Mouse (Mus musculus) CH12F3 (cell line): Measurements from ENCODE around the gene Olfr523.
"Not testable (repeated sequence)": the region's sequence is repeated elsewhere in the genome, so short reads cannot be mapped to it uniquely, and the experiment has no call there.

Source experiments
- in situ Hi-C: fragments of 300-500 bp; cut with MboI; formaldehyde crosslinking; loops from 2 replicates; pipeline ENCODE4 v1.14.3; 2020; ENCODE audit warnings: low sequenced_read_pairs

Olfr523 gene

GRCm38 (mm10) chr7:140172936-140173335, at the start of gene Olfr523:
TSS of gene Olfr523 (plus strand) at chr7:140173217.
- in situ Hi-C loops: no loop called here

DNA sequence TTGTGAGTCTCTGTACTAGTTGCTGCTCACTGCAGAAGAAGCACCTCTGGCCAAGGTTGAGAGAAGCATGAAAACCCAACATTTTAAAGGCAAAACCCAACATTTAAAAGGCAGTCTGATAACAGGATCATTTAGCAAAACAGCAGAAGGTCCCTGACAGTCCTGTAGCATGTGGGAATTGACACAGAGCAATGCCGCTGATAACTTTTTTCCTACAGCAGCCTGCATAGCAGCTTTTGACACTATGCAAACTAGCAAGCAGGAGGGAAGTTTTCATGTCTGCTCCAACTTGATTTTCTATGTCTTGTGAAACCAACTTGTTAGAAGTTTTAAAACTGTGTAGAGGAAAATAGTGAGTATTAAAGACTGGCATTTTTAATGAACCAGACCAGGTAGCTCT, 48.6 kb upstream of the Olfr523 start:
- in situ Hi-C loops: no loop called here

DNA sequence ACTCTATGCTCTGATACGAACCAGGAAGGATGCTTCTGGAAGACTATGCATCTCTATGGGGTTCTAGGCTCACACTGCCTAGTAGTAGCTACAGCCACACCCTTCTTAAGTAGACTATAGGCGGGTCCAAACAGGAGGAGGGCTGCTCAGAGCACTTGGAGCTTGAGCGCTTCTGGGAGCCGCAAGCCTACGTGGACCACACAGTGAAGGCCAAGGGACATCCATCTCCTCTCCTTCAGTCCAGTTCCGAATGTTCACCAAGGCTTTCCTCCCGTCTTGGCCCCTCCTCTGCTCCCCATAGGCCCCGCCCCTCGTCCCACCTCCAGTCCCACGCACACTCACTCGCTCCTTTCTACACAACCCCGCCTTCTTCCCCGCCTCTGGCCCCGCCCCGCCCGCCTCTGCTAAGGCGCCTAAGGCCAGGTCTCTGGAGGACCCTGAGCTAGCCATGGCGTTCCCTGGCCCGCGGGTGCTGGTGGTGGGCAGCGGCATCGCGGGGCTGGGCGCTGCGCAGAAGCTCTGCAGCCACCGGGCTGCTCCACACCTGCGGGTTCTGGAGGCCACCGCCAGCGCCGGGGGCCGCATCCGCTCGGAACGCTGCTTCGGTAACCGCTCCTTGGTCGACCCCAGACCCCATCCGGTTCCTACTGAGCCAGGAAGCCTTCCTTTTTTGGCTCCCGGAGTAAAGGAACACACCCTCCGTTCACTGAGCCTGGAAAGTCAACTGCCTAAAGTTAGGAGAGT, 47.6 kb upstream of the Olfr523 start:
- in situ Hi-C loops: no loop called here

DNA sequence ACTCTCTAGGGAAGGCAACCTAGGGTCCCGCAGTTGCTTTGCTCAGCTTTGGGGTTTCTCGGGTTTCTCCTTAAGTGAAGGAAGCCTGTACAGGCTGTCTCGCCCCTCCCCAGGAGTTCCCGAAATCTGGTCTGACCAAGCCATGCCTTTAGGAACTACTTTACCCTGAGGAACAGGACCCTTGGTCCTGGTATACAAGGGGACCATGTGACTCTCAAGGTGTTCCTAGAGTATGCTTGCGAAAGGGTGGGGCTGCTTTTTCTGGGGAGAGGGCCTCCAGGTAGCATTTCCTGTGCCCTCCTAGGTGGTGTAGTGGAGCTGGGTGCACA, 47.0 kb upstream of the Olfr523 start:
- in situ Hi-C loops: no loop called here

DNA sequence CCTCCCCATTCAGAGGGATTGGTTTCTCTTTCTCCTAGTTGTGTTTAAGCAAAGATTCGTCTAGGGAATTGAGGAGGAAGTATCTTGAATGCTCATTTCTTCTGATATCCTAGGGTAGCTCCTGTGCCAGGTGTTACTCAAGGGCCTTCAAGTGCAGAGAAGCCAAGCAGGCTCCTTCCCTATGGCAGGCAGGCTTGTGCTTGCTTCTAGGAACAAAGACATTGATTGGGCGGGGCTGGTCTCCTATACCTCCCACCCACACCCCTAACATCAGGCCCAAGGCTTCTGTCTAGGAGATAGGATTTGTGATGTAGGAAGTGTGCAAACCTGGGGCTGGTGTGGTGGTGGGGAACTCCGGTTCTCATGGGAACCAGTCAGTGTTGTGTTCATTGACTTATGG, 46.1 kb upstream of the Olfr523 start:
- in situ Hi-C loops: no loop called here

DNA sequence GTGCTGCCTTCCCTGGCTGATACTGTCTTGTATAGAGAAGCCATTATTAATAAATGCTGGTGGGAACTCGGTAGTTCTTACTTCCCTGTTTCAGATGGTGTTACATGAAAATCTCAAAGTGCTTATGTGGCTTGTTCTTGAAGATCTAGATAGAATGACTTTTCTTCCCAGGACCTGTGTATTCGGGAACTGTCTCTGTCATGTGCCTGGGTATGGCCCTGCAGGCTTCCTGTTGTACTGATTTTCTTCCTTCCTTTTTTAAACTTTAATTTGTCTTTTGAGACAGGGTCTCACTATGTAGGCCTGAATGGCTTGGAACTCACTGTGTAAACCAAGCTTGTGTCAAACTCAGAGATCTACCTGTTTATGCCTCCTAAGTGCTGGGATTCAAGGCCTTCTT, 45.1 kb upstream of the Olfr523 start:
- in situ Hi-C loops: no loop called here

DNA sequence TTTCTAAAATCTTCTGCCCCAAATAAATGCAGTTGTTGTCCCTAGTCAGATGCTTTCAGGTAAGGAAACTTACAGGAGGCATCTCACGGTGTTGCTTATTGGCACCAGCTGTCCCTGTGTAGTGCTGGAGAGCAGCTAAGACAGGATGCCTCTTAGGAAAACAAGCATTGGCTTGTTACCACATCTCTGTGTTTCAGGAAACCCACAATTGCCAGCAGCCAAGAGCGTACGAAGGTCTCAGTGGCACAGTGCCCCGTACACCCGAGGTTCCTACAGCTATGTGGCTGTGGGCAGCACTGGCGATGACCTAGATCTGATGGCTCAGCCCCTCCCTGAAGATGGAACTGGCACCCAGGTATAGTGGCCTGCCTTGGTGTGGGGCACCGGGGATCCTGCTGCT, 40.8 kb upstream of the Olfr523 start:
- in situ Hi-C loops: not testable (repeated sequence)

DNA sequence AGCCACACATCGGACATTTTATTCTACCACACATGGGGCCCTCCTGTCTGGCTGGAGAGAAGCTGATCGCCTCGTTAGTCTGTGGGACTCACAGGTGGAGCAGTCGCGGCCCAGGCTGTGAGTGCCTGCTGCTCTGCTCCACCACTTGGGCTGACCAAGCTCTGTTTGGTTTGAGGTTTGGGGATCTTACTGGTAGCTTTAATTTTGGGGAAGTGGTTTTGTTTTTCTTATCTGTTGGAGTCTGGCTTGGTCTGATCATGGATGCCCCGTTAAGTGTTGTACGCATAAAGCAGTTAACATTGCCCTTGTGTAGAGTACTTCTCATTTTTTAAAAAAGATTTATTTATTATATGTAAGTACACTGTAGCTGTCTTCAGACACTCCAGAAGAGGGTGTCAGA, 39.0 kb upstream of the Olfr523 start:
- in situ Hi-C loops: not testable (repeated sequence)

DNA sequence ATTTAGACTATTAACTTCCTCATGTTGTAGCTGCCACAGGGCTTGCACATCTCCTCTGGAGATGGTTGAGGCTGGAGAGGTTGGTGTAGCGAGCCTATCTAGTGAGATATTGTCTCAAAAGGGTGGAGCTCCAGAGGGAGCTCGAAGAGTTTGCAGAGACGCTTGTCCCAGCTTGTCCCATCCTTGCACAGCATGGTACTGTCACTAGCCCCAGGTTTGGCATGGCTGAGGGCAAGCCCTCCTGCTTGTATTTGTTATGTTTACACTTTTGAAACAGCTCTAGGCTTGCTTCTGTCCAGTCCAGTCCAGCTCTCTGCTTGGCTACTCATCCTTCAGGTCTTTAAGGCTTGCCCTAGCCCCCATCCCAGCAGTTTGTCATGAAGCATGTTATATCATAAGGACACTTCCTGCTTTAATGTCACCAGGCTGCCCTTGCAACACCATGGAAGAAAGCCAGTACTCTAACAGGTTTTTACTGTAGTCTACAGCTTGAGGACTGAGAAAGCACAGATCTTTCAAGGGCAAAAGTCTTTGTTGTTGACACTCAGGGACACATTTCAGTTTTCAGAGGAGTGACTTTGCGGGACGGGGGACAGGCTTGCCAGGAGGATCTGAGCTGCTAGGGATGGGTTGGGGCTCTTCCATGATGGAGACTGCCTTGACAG, 37.8 kb upstream of the Olfr523 start:
- in situ Hi-C loops: no loop called here

DNA sequence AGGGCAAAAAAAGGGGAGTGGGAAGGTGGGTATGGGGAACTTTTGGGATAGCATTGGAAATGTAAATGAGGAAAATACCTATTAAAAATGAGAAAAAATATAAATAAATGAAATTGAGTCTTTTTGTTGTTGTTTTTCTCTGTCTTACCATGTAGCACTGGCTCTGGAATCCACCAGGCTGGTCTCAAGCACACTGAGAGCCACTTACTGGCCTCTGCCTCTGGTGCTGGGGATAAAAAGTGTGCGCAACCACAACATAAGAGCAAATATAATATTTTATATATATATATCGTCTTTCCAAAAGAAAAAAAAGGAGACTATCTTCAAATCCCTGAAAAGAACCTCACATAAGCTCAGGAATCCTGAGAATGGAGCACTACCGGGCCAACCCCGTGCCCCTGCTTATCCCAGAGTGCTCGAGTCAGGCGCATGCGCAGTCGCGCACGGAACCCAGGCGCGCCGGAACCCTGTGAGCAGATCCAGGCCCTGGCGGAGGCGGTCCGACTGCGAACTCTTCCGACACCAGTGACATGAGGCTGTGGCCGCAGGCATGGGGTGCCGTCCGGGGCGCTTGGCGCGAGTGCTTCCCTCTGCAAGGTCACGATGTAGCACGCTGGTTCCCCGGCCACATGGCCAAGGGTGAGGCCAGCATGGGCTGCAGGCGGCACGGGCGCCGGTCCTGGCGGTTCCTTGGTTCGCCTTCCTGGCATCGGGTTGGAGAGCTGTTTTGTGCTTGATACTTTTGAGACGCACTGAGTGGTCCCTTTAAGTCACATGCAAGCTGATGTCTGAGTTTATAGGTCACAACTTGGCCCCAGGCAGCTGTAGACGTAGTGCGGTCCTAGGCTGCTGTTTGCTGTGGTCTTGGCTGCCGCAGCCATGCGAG, 35.6 kb upstream of the Olfr523 start, which contains the start of gene Mtg1:
TSS of gene Mtg1 (plus strand) at position 430 of the 886 bp plus-strand sequence.
- in situ Hi-C loops: no loop called here

GRCm38 (mm10) chr7:140138021-140138310, 35.1 kb upstream of the Olfr523 start:
- in situ Hi-C loops: no loop called here

GRCm38 (mm10) chr7:140141350-140141749, 31.7 kb upstream of the Olfr523 start:
- in situ Hi-C loops: loop anchor here (5.0 kb wide), 1 partner anchor 59 kb away; the partner anchor contains the start of gene Caly

DNA sequence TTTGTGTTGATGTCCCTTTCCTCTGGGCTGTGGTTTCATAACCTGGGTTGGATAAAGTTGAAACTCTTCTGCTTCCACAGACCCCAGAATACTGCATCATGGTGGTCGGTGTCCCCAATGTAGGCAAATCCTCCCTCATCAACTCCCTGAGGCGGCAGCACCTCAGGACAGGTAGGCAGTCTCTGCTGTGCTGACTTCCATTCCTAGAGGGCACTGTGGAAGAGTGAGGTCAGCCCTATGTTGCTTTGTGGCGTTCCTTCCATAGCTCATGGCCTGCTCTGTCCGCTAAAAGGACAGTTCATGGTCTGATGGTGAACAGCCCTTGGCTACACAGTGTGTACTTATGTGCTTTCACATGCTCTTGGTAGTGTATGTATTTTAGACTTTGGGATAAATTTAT, 28.5 kb upstream of the Olfr523 start:
- in situ Hi-C loops: loop anchor here (5.0 kb wide), 1 partner anchor 62 kb away; the partner anchor contains the start of gene Caly

- in situ Hi-C loops: no loop called here
These were observed 19.6 kb upstream of the Olfr523 start for GRCm38 (mm10) chr7:140153383-140153782.

GRCm38 (mm10) chr7:140153829-140154217, 19.2 kb upstream of the Olfr523 start:
- in situ Hi-C loops: no loop called here

GRCm38 (mm10) chr7:140154218-140154927, 18.6 kb upstream of the Olfr523 start, which contains the start of gene Sprn:
TSS of gene Sprn (minus strand) at chr7:140154877.
- in situ Hi-C loops: no loop called here

- in situ Hi-C loops: no loop called here
These were observed 12.7 kb upstream of the Olfr523 start for GRCm38 (mm10) chr7:140160363-140160762.

GRCm38 (mm10) chr7:140164664-140165063, 8.4 kb upstream of the Olfr523 start, which contains the start of gene Olfr522:
TSS of gene Olfr522 (minus strand) at chr7:140164764.
- in situ Hi-C loops: no loop called here

GRCm38 (mm10) chr7:140167950-140168349, 5.1 kb upstream of the Olfr523 start:
- in situ Hi-C loops: no loop called here

- in situ Hi-C loops: no loop called here
These were observed 3.6 kb upstream of the Olfr523 start for GRCm38 (mm10) chr7:140169386-140169785.

- in situ Hi-C loops: no loop called here
These were observed 2.2 kb upstream of the Olfr523 start for GRCm38 (mm10) chr7:140170863-140171262.
